Mouse (Mus musculus) lung, postnatal 10 days (tissue): ENCODE measurements around the gene Pdzd2.

Experiments used
- DNase-seq: peaks from one replicate; pipeline ENCODE4 v3.0.0; 2021

Gene Pdzd2

DNA sequence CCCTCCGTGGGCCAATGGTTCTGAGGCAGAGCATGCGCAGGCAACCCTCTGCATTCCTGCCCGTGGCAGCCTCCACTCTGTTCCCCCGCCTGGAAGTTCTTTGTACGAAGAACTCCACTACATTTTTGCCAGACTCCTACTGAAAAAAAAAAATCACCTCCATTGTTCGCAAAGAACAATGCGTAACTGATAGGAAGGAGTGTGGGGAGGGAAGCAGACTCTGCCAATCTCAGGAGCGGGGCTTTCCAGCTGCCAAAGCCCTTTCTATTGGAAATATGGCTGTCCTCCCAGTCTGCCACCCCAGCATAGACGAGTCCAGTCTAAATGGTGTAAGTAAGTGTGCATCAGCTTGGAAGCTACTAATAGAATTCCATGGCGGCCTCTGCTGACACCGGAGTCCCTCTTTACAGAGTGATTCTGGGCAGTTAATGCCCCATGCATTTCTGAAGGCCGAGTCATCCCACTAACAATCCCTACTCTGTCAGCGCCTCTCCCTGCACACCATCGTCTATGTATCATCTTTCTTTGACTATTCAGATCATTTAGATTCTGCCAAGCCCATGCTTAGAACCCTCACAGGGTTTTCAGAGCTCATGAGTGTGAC lies 221.3 kb downstream of the Pdzd2 start:
- peak; percentile 30 for DNase-seq

DNA sequence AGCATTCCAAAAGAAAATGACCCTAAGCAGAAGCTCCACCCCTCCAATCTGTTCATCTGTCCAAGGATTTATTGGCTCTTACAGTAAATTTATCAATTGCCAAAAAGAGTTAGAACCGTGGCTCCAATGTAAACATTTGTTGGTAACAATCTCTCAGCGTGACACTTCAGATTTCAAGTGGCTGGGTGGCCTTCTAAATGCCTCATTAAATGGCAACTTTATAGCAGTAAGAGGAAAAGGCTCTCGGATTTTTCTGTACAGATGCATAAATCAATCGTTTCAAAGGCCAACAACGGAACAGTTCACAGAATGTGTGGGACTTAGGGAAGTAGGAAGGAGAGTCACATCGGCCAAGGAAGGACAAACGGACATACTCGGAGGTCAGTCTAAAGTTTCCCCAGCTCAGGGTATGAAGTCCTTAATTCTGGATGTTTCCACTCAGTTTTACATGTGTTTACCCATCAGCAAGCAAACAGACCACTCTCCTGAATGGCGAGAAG lies 222.4 kb downstream of the Pdzd2 start:
- no peak for DNase-seq

DNA sequence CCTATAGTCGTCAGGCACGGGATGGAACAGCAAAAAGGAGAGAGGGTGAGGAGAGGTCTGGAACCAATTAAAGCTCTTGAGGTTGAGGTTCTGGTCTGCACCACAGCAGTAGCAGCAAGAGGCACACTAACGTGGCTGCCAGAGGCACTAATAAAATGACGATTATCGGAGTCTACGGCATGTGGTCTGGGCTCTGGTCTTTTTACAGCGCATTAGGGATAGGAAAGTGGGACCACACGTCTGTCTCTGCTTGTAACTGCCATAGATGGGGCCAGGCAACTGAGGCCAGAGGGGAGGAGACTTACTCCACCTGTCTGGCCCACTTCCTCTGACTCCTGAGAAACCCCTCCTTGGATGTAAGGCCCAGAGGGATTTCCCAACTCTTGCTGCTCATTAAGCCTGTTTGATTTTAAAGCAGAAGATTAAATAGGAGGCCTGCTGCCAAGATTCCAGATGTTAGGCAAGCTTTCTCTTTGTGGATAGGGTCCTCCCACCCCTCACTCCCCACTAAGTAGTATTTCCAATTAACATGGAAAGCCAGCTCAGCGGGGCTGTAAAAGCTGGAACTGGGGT lies 224.4 kb downstream of the Pdzd2 start:
- no peak for DNase-seq

DNA sequence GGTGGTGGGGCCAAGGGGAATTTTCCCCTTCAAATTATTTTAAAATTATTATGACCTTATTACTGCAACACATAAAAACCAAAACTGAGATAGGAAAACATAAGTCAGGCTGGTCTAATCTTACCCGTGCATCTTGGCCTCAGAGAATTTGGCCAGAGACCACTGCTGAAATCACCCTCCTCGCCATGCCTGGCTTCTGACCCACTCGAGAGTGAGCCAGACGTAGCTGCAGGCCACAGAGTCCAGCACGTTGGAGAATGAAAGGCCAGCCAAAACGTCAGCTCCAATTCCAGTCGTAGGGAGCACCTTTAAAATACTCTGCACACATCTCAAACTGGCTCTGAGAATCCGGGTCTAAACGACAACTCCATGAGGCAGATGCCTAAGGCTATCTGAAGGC lies 226.2 kb downstream of the Pdzd2 start:
- DNase-seq, result no peak

DNA sequence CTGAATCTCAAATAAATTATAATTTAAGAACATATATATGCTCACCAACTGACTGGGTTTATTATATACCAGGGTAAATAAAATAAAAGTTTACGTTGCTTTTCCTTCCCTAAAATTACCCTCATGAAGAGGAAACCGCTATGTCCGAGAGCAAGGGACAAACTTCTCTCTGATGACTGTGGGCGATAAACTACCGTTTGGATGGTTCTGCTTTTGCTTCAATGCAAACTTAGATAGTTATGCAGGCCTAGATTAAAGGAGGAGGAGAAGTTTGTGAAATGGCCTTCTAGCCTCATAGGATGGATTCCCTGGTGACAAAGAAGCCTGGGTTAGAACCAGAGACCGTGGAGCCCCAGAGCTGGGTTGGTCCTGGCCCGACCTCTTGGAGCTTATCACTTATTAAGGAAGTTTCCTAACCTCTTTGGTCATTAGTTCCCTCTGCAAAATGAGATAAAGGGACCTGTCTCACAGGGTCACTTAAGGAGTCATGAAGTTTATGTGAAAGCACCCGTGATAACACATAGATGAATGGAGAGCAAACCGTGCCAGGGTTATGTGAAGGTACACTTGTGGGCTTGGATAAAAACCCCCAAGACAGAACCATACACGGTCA lies 230.9 kb downstream of the Pdzd2 start:
- no peak for DNase-seq

DNA sequence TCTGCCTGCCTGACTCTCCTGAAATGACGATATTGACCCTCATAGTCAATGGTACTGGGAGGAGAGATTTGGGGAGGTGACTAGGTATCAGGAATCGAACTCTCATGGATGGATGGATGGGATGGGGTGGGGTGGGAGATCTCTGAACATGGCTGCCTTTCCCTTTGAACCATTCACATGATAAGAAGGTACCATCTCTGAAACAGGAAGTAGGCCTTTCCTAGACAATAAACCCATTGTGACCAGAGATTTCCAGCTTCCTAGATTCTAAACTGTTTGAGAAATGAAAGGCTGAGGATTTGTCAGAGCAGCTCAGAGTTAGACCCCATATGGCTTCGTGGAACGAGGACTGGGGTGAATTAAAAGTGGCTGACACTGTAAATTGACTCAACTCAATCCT lies 232.2 kb downstream of the Pdzd2 start:
- DNase-seq, result no peak

DNA sequence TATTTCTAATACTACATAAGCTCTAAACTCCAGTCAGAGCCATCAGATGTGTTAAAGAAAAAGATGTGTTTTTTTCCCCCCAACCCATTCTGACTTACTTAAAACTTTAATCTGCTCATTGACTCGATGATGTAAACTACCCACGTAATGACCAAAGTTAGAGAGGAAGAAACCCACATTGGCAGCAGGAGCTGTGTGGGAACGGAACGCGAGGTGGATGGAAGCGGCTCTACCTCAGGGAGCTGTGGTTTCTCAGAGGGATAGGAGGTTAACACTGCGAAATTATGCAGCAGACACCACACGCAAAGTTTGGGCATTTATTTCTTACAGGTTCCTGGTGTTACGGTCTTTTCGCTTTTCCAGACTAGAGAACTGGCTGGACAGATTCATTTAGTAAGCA lies 233.2 kb downstream of the Pdzd2 start:
- DNase-seq, result no peak

DNA sequence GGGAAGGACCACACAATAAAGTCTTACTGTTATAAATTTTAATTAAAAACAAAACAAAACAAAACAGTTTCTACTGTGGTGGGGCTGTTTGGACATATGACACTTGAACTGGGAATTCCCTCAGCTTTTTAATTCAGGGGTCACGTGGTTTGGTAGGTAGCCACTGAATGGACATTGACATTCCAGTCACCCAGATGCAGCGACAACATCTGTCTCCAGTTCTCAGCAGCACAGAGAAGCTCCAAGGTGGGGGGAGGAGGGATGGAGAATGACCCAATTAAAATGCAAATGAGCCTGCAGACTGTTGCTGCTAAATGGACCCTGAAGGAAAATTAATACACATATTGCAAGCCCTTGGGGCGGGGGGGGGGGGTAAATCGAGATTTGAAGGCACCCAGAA lies 233.6 kb downstream of the Pdzd2 start:
- no peak for DNase-seq

DNA sequence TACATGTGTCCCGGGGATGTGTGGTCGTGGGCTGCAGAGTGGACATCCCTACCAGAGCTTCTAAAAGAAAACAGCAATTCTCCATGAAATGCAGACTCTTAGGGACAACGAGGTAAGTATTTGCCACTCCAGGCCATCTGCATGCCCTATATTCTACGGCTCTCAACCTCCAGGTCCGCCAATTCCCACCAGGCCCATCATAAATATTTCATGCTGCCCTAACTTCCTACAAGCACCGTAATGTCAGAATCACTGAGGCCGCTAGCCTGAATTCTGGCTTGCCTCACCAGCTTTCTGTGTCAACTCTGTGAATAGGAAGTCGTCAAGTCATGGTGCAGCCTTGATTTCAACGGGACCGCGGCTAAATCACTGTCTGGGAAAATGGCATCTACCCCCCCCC lies 234.2 kb downstream of the Pdzd2 start:
- no peak for DNase-seq

DNA sequence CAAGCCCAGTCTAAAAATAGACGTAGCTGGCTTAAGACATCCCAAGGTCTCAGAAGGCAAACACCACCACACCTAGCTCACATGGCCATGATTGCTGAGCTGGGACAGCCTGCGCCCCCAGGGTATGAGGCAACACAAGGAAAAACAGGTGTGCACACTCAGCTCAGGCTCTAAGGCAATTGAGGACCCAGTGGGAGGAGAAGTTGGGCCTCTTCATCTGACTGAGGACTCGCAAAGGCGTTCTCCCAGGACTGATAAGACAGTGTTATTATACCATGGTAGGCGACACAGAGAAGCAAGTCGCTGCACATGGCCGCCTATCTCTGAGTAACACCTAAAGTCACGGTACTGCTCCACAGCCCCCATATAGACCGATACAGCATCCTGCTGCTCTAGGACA lies 235.8 kb downstream of the Pdzd2 start:
- no peak for DNase-seq

DNA sequence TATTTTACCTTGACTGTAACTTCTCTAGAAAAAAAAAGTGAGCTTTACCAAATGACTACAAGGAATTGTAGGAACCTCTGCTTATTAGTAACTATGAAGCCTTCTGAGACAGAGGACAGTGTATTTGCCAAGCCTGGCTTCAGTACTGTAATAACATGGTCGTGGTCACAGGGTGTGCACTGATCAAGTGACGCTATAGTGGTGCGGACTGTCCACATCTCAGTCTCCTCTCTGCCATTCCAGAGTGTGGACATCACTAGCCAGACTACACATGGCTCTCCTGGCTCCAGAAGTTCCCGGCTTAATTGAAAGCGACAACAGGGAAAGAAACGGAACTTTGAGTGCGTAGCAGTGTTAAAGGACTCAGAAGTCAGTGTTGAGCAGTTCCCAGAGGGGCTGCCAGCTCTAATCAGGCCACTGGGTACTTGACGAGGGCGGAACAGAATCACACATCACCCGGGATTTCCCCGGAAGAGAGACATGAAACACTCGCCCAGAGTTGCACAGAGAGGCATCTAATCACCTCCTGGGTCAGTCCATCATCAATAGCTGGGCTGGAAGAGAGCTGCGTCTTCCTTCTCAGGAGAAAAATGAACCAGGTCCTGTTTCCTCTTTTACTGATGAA lies 237.7 kb downstream of the Pdzd2 start:
- no peak for DNase-seq

DNA sequence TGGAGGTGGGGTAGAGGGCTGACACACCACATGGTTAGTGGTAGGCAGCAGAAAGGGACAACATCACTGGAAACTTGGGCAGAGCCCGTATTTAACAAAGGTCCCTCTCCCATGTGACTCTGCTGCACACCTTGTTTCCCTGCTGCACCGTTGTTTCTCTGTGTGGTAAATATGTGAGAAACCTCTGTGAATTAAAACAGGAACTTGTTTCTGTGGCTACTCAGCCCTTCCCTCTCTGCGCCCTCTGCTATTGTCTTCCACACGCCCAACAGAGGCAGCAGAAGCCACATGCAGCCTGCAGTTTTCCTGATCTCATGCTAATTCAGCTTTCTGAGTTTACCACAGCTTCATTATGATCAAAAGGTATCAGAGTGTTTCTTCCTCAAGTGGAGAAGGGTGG lies 239.1 kb downstream of the Pdzd2 start:
- no peak for DNase-seq

DNA sequence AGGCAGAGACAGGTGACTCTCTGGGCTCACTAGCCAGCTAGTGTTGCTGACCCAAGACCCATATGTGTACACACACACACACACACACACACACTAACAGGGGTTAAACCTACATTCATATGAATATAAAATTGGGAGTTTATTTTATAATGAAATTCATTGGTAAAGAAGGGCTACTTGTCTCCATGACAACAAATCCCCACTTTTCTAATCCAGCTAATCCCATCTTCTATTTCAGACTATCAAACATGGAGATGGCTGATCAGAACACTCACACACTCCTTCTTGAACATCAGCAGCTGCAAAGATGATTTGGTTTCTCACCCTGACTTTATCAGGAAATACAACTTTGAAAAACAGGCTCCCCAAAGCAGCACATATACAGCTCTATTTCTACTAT lies 245.6 kb downstream of the Pdzd2 start:
- no peak for DNase-seq

DNA sequence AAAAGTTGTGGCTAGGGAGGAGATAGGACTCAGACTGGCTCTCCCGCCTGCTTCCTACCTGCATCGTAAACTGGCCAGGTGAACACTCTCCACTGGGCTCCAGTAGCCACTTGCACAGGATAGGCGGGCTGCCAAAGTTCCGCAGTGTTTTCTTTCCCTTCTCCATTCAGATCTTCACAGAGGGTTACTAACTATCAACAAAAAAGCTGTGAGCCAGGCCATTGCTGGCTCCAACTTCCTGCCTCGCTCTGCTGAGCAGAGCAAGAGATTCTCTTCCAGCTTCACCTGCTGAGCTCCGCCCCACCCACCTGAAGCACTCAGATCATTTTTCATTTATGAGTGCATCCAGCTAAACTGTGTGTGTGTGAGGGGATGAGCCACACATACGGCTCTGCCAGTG lies 246.5 kb downstream of the Pdzd2 start:
- DNase-seq, result peak; percentile 40

DNA sequence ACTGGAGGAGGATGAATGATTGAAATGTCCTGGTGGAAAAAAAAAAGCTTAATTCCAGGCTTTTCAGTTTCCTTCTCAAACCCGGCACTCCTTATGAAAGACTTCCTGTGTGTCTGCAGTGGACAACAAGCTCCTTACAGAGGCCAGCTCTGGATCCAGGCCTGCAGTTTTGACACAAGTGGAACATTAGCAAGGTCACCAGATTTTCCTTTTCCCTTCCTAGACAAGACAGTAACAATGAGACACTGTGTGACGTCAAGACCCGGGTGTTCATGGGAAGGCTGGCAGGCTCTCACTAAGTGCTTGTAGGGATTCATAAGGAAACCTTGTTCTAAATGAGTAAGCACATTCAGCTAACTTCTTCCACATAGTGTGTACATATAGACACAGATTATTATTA lies 248.8 kb downstream of the Pdzd2 start:
- DNase-seq, result peak; percentile 77

DNA sequence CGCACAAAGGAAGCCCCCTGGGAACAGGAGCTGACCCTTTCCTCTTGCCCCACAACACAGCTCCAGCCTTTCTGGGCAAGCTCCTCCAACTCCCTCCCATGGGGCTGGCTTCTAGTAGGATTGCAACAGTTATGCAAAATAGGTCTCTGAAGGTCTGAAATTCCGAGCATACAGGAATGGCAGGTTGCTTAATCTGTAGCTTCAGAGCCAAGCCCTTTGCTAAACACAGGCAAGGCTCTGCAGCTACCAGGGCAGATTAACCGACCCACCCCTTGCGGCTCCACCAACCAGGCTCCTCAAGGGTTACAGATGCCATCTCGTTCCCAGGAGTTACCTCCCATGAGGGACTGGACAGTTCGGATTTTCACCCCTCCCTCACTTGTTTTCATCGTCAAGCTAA lies 249.2 kb downstream of the Pdzd2 start:
- peak; percentile 64 for DNase-seq

DNA sequence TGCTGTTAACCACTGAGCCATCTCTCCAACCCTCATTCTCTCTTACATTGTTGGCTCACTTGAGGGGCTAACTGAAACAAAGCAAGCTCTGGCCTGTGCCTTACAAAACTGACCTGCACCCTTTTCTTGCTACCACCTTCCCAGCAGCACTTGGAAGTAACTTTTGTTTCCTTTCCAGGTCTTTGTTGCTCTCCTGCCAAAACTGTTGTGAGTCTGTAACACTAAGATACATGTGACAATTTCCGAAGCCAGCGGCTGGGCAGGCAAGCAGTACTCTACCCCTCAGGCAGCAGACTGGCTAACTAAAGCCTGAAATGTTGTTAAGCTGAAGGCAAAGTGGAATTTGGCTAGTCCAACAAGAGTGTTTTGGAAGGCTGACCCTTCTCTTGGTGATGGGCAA lies 251.4 kb downstream of the Pdzd2 start:
- no peak for DNase-seq

DNA sequence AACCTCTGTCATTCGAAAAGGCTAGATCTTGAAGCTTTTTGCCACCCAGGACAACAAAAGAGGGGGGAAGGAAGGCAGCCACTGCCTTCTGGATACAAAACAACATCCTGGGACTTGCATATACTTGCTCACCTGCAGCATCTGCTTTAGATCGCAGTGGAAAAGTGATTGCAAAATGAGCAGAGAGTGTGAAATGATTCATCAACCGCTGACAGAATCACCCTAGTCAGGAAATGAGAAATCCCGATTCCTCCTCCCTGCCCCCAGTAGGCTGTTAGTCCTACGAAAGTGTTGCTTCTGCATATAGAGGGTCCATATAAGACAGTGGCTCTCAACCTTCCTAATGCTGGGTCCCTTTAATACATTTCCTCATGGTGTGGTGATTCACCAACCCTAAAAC lies 258.5 kb downstream of the Pdzd2 start:
- DNase-seq, result no peak

DNA sequence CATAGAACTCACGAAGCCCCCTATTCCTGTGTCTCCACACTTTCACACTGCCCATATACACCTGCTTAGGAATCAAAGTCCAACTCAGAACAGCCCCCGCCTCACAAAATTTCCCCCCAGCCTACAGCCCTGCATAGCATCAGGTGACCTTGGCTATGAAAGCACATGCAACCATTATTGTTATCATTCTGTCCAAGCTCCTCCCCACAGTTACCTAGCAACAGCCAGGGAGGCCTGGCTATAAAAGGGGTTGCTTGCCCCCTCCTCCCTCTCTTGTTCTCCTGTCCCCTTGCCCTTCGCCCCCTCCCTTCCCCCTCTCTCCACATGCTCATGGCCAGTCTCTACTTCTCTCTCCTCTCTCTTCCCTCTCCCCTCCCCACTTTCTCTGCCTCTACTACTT lies 259.4 kb downstream of the Pdzd2 start:
- DNase-seq, result no peak

DNA sequence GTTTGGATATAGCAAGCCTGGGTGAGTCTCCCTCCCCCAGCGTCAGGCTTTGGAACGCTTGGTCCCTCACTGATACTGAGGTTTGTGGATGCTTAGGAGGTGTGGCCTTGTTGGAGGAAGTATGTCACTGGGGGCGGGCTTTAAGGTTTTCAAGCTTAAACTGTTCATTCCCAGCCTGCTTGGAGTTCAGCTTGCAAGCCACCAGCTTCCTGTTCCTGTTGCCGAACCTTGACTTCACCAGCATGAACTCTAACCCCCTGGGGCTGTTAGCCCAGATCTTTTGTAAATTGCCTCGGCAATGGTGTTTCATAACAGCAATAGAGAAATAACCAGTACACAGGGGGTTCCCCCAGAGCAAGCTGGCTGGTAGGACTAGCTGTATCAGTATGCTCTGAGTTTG lies 260.4 kb downstream of the Pdzd2 start:
- DNase-seq, result peak; percentile 46

DNA sequence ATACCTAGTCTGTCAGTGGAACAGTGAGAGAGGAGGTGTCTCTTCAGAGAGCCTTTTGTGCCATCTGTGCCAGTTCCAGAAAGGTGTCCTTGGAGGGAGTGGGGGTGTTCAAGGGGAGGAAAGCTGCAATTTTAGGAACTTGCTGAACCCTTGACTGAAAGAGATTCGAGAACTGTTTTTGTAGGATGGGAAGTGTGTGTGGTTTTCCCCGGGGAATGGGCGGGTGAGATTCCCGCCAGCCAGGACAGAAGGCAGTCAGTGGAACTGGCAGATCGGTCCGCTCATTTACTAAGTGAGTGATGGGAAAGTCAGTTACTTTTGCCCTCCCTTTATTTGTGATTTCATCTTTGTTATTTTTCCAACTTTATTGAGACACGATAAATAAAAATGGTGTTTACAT lies 266.1 kb downstream of the Pdzd2 start:
- no peak for DNase-seq

DNA sequence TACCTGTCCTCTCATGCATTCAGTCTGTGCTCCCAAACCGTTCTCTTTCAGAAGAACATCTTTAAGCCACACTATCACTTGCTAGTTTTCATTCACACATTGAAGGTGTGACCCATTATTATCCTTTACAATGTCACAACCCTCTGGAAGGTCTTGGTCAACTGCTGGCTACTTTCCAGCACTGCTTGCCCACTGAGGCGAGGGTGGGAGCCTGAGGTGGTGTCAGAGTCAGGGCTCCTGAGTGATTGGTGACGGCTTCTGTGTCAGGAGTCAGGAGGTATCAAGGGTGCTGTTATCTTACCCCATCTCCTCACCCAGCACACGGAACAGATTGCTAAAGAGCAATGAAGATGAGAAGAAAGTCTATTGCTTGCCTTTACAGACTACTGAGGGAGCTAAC lies 267.1 kb downstream of the Pdzd2 start:
- no peak for DNase-seq

DNA sequence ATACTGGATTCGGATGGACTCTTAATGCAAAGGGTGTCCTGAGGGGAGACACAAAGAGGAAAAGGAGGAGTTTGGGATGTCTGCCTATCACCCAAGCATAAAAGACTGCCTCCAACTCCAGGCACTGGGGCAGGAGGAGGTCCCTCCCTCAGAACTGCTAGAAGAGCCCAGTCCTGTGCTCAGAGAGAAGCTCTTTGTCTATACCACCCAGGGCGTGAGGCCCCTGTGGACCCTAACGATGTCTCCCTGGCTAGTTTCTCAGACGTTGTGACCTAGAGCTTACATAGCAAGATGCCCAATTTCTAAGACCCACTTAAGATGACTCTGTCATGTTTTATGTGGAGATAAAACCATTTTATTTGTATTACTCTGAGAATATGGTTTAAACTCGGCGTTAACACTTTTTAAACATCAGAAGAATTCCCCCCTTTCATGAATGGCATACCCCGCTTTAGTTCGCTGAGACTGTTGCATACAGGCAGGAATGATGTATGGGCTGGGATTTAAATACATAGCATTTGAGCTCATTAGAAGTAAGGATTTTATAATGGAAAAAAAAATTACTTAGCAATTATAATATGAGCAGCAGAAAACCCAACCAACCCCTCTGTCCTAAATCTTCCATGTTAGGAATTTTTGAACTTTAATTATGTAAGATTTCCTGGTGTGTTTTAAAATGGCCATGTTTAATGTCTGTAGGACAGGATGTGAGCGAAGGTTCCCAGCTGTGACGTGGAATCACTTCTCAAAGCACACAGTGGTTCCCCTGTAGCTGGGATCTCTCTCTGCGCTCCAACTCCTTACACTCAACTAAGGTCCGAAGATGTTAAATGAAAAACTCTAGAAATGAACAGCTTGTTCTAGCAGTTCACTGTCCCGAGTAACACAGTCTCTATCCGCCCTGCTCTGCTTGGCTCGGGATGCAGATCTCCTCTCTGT lies 268.6 kb downstream of the Pdzd2 start:
- peak; percentile 32 for DNase-seq
